Mouse (Mus musculus): ENCODE results near the gene Gm2056. TPM values are rescaled to one million over a fixed set of nuclear protein-coding genes. Genes with fewer than 3 reads are reported as not detected.
"Not testable (repeated sequence)": the region's sequence is repeated elsewhere in the genome, so short reads cannot be mapped to it uniquely, and the experiment has no call there.

Gm2056 gene
- not detected for total RNA-seq (2021)

DNA sequence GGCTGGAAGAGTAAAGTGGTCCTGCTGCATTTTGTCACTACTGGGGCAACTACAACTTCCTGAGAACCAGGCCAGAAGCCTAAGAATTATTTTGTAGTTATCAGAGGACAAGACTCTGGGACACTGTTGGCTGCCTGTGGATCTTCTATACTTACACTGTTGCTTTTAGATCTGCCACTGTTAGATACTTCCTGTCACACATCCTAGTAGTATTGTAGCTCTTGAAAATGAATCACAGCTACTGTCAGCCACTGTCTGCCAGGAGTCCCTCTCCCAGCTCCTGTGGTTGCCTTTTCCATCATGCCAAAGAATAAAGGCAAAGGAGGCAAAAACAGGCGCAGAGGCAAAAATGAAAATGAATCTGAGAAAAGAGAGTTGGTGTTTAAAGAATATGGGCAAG is at the start of gene Gm2056:
TSS of gene Gm2056 (plus strand) at position 301 of the 400 bp plus-strand sequence.
- DNase-seq; intact Hi-C loops (cut with DNase I): not testable (repeated sequence)

- intact Hi-C loops (cut with DNase I); DNase-seq: not testable (repeated sequence)
These were observed 42.8 kb upstream of the Gm2056 start for GRCm38 (mm10) chr12:87984000-87984399.

DNA sequence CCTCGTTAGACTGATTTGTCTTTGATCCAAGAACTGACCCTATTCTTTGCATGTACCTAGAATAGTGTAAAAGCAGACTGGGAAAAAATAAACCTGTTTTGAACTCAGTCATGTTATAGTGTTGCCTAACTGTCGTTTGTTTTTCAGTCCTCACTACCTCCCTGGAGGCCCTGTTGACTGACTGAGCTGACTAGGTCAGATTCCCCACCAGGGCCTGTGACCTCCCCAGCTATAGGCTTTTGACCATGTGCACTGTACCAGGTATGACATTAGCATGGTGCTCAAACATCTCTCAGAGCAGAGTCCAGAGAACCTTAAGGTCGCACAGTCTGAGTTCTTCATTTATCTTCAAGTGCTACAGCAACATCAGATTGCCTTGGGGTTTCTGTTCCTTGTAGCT is 22.7 kb upstream of the Gm2056 start:
- DNase-seq; intact Hi-C loops (cut with DNase I): not testable (repeated sequence)

DNA sequence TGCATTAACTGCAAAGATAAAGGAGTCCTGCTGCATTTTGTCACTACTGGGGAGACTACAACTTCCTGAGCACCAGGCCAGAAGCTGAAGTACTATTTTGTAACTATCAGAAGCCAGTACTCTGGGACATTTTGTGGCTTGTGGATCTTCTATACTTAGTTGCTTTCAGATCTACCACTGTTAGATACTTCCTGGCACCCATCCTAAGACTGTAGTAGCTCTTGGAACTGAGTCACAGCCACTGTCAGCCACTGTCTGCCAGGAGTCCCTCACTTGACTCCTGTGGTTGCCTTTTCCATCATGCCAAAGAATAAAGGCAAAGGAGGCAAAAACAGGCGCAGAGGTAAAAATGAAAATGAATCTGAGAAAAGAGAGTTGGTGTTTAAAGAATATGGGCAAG is 15.3 kb upstream of the Gm2056 start, which contains the start of gene Gm2075:
TSS of gene Gm2075 (plus strand) at position 301 of the 400 bp plus-strand sequence.
- DNase-seq; intact Hi-C loops (cut with DNase I): not testable (repeated sequence)

DNA sequence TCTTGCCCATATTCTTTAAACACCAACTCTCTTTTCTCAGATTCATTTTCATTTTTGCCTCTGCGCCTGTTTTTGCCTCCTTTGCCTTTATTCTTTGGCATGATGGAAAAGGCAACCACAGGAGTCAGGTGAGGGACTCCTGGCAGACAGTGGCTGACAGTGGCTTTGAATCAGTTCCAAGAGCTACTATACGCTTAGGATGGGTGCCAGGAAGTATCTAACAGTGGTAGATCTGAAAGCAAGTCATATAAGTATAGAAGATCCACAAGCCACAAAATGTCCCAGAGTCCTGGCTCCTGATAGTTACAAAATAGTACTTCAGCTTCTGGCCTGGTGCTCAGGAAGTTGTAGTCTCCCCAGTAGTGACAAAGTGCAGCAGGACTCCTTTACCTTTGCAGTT is 8.1 kb upstream of the Gm2056 start, which contains the start of gene Gm6803:
TSS of gene Gm6803 (minus strand) at position 101 of the 400 bp plus-strand sequence.
- DNase-seq; intact Hi-C loops (cut with DNase I): not testable (repeated sequence)

DNA sequence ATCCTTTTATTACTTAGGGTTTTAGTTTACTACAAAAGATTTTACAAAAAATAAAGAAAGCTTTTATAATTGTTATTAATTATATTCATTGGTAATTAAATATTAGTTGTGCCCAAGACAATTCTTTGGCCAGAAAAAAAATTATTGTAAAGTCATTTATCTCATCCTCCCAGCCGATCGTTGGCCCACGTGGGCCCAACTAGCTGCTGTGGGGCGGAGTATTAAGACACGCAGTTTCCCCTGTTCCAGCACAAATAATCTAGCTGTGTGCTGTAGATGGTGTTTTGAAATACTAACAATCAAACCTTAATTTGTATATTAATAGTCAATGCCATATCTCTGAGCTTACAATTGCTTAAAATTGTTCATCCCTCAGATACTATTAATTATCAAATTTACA is 5.4 kb downstream of the Gm2056 start:
- DNase-seq; intact Hi-C loops (cut with DNase I): not testable (repeated sequence)

DNA sequence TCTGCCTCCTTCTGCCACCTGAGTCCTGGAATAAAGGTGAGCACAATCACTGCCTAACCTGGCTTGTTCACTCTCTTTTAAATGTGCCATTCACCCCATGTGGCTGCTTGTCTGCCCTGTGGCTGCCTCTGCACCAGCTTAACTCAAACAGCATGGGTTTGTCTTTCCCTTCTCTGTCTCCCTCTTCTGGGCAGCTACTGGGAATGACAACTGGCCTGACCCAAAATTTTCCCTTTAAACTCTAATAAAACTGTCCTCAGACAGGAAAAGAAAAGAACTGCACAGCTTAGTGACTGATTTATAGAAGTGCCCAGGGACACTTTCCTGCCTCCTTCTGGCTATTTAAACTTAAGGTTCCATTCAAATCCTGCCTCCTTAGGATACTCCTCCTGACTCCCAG is 12.3 kb downstream of the Gm2056 start:
- intact Hi-C loops (cut with DNase I); DNase-seq: not testable (repeated sequence)

DNA sequence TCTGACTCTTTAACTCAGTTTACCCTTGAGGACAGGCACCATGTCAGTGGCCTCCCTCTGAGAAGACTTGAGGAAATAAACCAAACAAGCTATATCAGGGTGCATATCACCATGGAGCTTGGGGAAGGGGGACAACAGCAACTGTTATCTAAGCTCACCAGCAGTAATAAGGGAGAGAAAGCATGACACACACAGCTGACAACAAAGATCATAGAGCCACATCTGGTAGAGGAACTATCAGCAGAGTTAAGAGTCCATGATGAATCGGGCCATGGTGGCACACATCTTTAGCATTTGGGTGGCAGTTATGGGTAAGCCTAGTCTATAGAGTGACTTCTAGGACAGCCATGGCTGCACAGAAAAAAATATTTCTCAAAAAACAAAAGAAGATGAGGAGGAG is 12.9 kb downstream of the Gm2056 start:
- not testable (repeated sequence) for DNase-seq
- intact Hi-C loops (cut with DNase I), result loop anchor here (10.0 kb wide), 1 partner anchor 295 kb away; no protein-coding TSS in a partner anchor

- not testable (repeated sequence) for DNase-seq
- intact Hi-C loops (cut with DNase I), result loop anchor here (10.0 kb wide), 1 partner anchor 290 kb away; no protein-coding TSS in a partner anchor
These were observed 18.4 kb downstream of the Gm2056 start for GRCm38 (mm10) chr12:88045226-88045625.

Other genes starting within 250 kb of the Gm2056 start
- gene Gm21936, start 231.5 kb upstream of the Gm2056 start, total RNA-seq (2021), result not detected
- not detected for gene BB287469, start 210.4 kb upstream of the Gm2056 start, total RNA-seq (2021)
- gene Gm2001, start 184.7 kb upstream of the Gm2056 start, total RNA-seq (2021), result not detected
- gene Gm2016, start 152.9 kb upstream of the Gm2056 start, total RNA-seq (2021), result not detected
- not detected for gene Gm2022, start 131.6 kb upstream of the Gm2056 start, total RNA-seq (2021)
- gene Gm2035, start 107.1 kb upstream of the Gm2056 start, total RNA-seq (2021), result not detected
- not detected for gene Gm2042, start 72.9 kb upstream of the Gm2056 start, total RNA-seq (2021)
- not detected for gene Gm2075, start 15.2 kb upstream of the Gm2056 start, total RNA-seq (2021)
- not detected for gene Gm6803, start 8.2 kb upstream of the Gm2056 start, total RNA-seq (2021)
- not detected for gene Gm16368, start 56.7 kb downstream of the Gm2056 start, total RNA-seq (2021)
- not detected for gene Gm10436, start 155.1 kb downstream of the Gm2056 start, total RNA-seq (2021)
- not detected for gene Gm8332, start 223.1 kb downstream of the Gm2056 start, total RNA-seq (2021)
- not detected for gene Gm5662, start 247.5 kb downstream of the Gm2056 start, total RNA-seq (2021)

Data from heart, postnatal 10 days (tissue).